Mouse (Mus musculus): Measurements from ENCODE around the gene Plekhf1. TPM values are rescaled to one million over a fixed set of nuclear protein-coding genes. Genes with fewer than 3 reads are reported as not detected.

Gene Plekhf1
- polyA plus RNA-seq (2014; fragmentation: Illumina TruSeq; extraction: RNeasy Lipid Tissue Mini Kit (QIAGEN cat#74804); ENCODE audit: insufficient read depth, low read depth, low replicate concordance) = 2.4 TPM

GRCm38 (mm10) chr7:38227900-38228298 lies at the start of gene Plekhf1:
Gene Plekhf1, minus strand, starts transcription at chr7:38228016.

GRCm38 (mm10) chr7:38270703-38271510 lies 43.1 kb upstream of the Plekhf1 start, which contains the start of gene Pop4:
Gene Pop4, minus strand, starts transcription at chr7:38271423.

GRCm38 (mm10) chr7:38182962-38183687 lies 44.7 kb downstream of the Plekhf1 start, which contains the start of gene 1600014C10Rik:
Gene 1600014C10Rik, plus strand, starts transcription at chr7:38183217.

Other genes starting within 250 kb of the Plekhf1 start
- 21.3 TPM for gene Uri1, start 204.5 kb downstream of the Plekhf1 start, polyA plus RNA-seq (2014; fragmentation: Illumina TruSeq; extraction: RNeasy Lipid Tissue Mini Kit (QIAGEN cat#74804); ENCODE audit: insufficient read depth, low read depth, low replicate concordance)
- gene Ccne1, start 120.5 kb downstream of the Plekhf1 start, polyA plus RNA-seq (2014; fragmentation: Illumina TruSeq; extraction: RNeasy Lipid Tissue Mini Kit (QIAGEN cat#74804); ENCODE audit: insufficient read depth, low read depth, low replicate concordance) = 0.97 TPM
- 15.9 TPM for gene 1600014C10Rik, start 44.8 kb downstream of the Plekhf1 start, polyA plus RNA-seq (2014; fragmentation: Illumina TruSeq; extraction: RNeasy Lipid Tissue Mini Kit (QIAGEN cat#74804); ENCODE audit: insufficient read depth, low read depth, low replicate concordance)
- gene Pop4, start 43.4 kb upstream of the Plekhf1 start, polyA plus RNA-seq (2014; fragmentation: Illumina TruSeq; extraction: RNeasy Lipid Tissue Mini Kit (QIAGEN cat#74804); ENCODE audit: insufficient read depth, low read depth, low replicate concordance) = 12.3 TPM

All from lung, adult 10 weeks (tissue).